ENCODE assay signal across 14 mouse cellular contexts in genomic region chrX:52916516-52916915, GRCm38 (mm10). TPM values are rescaled to one million over a fixed set of nuclear protein-coding genes. Genes with fewer than 3 reads are reported as not detected.
DNase-seq lines count a peak whose midpoint lies in the region; ATAC-seq and TF ChIP-seq lines count a peak whose summit lies in the region.
"Had no signal": no experiment of that assay in that cellular context is flagged by ENCODE, and none has a peak within 500 bp of the region (broad histone marks: within the 10 kb centered on the region; RNA-seq: fewer than 3 reads in every experiment).

No protein-coding gene starts in this region.

- no peaks in the 10 kb centered on the region for H3K27me3 ChIP-seq in kidney, adult 2 months (replicated peaks; ENCODE audit: control insufficient read depth, insufficient read depth, low read length)
- no peaks in the 10 kb centered on the region for H3K27me3 ChIP-seq in kidney, embryonic 14.5 days (ENCODE audit: control insufficient read depth, insufficient read depth, low read length)
- H3K27me3 ChIP-seq in midbrain, postnatal 0 days (ENCODE audit: insufficient read depth, low read length): no peaks in the 10 kb centered on the region
- no peaks in the 10 kb centered on the region for H3K27me3 ChIP-seq in midbrain, embryonic 16.5 days (ENCODE audit: control insufficient read depth, insufficient read depth, low read depth, low read length)
- H3K27me3 ChIP-seq: hindbrain, embryonic 15.5 days; limb, embryonic 13.5 days had no signal

- WGBS in kidney, adult 2 months: 56% methylated on average over 7 of the region's 7 CpGs
- WGBS in kidney, embryonic 14.5 days: 79% methylated on average over 5 of the region's 7 CpGs
- 52% methylated on average over 6 of the region's 7 CpGs for WGBS in midbrain, postnatal 0 days
- 50% methylated on average over 6 of the region's 7 CpGs for WGBS in midbrain, embryonic 16.5 days

- DNase-seq in CD4-positive, CD25-positive, alpha-beta regulatory T cell, adult 2 months (ENCODE audit: low read depth, low spot score): peak; percentile 55
- peak; percentile 4 for DNase-seq in kidney, adult 2 months
- DNase-seq in midbrain, postnatal 0 days (ENCODE audit: low spot score): peak; percentile 13
- DNase-seq in retina, postnatal 1 day: peak; percentile 1
- DNase-seq in right cerebral cortex, postnatal 14 days: no peak
- DNase-seq: cerebellum, adult 18-20 months; layer of hippocampus, postnatal 36 days; right cerebral cortex, postnatal 4 days had no signal

- H3K9ac ChIP-seq in kidney, embryonic 14.5 days (ENCODE audit: low read depth, low read length): no peak overlapping the region
- no peak overlapping the region for H3K9ac ChIP-seq in midbrain, postnatal 0 days (replicated peaks; ENCODE audit: low read length, poor library complexity, severe bottlenecking)
- no peak overlapping the region for H3K9ac ChIP-seq in midbrain, embryonic 16.5 days (ENCODE audit: low read depth, low read length)
- H3K9ac ChIP-seq: hindbrain, embryonic 15.5 days; limb, embryonic 13.5 days had no signal

- H3K4me3 ChIP-seq in kidney, adult 2 months (ENCODE audit: insufficient read depth, low read depth, low read length): no peak overlapping the region
- no peak overlapping the region for H3K4me3 ChIP-seq in kidney, embryonic 14.5 days (ENCODE audit: low read length)
- no peak overlapping the region for H3K4me3 ChIP-seq in midbrain, postnatal 0 days (ENCODE audit: low read depth, low read length)
- H3K4me3 ChIP-seq in midbrain, embryonic 16.5 days (ENCODE audit: low read depth, low read length): no peak overlapping the region
- H3K4me3 ChIP-seq: hindbrain, embryonic 15.5 days; limb, embryonic 13.5 days had no signal

- no peak overlapping the region for H3K27ac ChIP-seq in kidney, adult 2 months (ENCODE audit: insufficient read depth, low read depth, low read length)
- no peak overlapping the region for H3K27ac ChIP-seq in kidney, embryonic 14.5 days (ENCODE audit: low read depth, low read length)
- no peak overlapping the region for H3K27ac ChIP-seq in midbrain, postnatal 0 days (ENCODE audit: low read depth, low read length)
- no peak overlapping the region for H3K27ac ChIP-seq in midbrain, embryonic 16.5 days (ENCODE audit: low read length)
- H3K27ac ChIP-seq: hindbrain, embryonic 15.5 days; limb, embryonic 13.5 days had no signal

- TF ChIP-seq POLR2A in kidney, adult 2 months (IDR thresholded peaks at IDR 0.05; ENCODE audit: low read depth, low read length): no peak

- H3K36me3 ChIP-seq in kidney, adult 2 months (ENCODE audit: control insufficient read depth, insufficient read depth, low read length): no peaks in the 10 kb centered on the region
- no peaks in the 10 kb centered on the region; the same call in 1 of the 2 replicates for H3K36me3 ChIP-seq in kidney, embryonic 14.5 days (ENCODE audit: control insufficient read depth, insufficient read depth, low read length)
- no peaks in the 10 kb centered on the region for H3K36me3 ChIP-seq in midbrain, postnatal 0 days (ENCODE audit: insufficient read depth, low read length)
- H3K36me3 ChIP-seq in midbrain, embryonic 16.5 days (ENCODE audit: control insufficient read depth, insufficient read depth, low read length): no peaks in the 10 kb centered on the region
- H3K36me3 ChIP-seq: hindbrain, embryonic 15.5 days had no signal

- no peaks in the 10 kb centered on the region for H3K4me1 ChIP-seq in kidney, adult 2 months (ENCODE audit: control insufficient read depth, insufficient read depth, low read length)
- H3K4me1 ChIP-seq in kidney, embryonic 14.5 days (ENCODE audit: control insufficient read depth, insufficient read depth, low read length): no peaks in the 10 kb centered on the region
- H3K4me1 ChIP-seq in midbrain, postnatal 0 days (ENCODE audit: insufficient read depth, low read length): no peaks in the 10 kb centered on the region
- H3K4me1 ChIP-seq in midbrain, embryonic 16.5 days (ENCODE audit: control insufficient read depth, insufficient read depth, low read length): peaks cover 3% of the 10 kb centered on the region
- H3K4me1 ChIP-seq: hindbrain, embryonic 15.5 days; limb, embryonic 13.5 days had no signal

- no peak overlapping the region for H3K4me2 ChIP-seq in kidney, embryonic 14.5 days (replicated peaks; ENCODE audit: low read depth, low read length)
- H3K4me2 ChIP-seq in midbrain, postnatal 0 days (ENCODE audit: low read depth, low read length, poor library complexity, severe bottlenecking): no peak overlapping the region
- H3K4me2 ChIP-seq in midbrain, embryonic 16.5 days (ENCODE audit: low read length): no peak overlapping the region
- H3K4me2 ChIP-seq: hindbrain, embryonic 15.5 days; limb, embryonic 13.5 days had no signal

- no peak for ATAC-seq in CD4-positive, CD25-positive, alpha-beta regulatory T cell, adult 4 months
- no peak for ATAC-seq in kidney, embryonic 14.5 days (ENCODE audit: low FRiP score, low TSS enrichment)
- no peak for ATAC-seq in midbrain, postnatal 0 days (ENCODE audit: low FRiP score)
- ATAC-seq in midbrain, embryonic 16.5 days: no peak
- ATAC-seq: activated CD4-positive, CD25-positive, alpha-beta regulatory T cell, adult 4 months had no signal

- 0 out of 2 replicates have a peak, but pooled peaks have one; percentile 5 for TF ChIP-seq CTCF in kidney, adult 2 months (conservative IDR thresholded peaks at IDR 0.05; ENCODE audit: insufficient read depth, insufficient read length, low read depth, low read length)
- TF ChIP-seq CTCF in midbrain, postnatal 0 days (IDR thresholded peaks at IDR 0.05): peak; percentile 59

- no peaks in the 10 kb centered on the region for H3K9me3 ChIP-seq in kidney, embryonic 14.5 days (ENCODE audit: control insufficient read depth, low read length)
- no peaks in the 10 kb centered on the region for H3K9me3 ChIP-seq in midbrain, postnatal 0 days (ENCODE audit: low read length)
- no peaks in the 10 kb centered on the region for H3K9me3 ChIP-seq in midbrain, embryonic 16.5 days (replicated peaks; ENCODE audit: control insufficient read depth, low read length, poor library complexity, severe bottlenecking)
- H3K9me3 ChIP-seq: hindbrain, embryonic 15.5 days; limb, embryonic 13.5 days had no signal

RNA-seq across cellular contexts. Expression of gene Phf6, which starts 4.5 kb away (rescaled TPM):
- polyA plus RNA-seq in CD4-positive, CD25-positive, alpha-beta regulatory T cell, adult 4 months (2017; shearing (Covaris generic)): 10 to 100 TPM; 34.9 to 40.1 TPM
- 1.4 and 2.4 TPM in 2 replicates for polyA plus RNA-seq in kidney, adult 2 months (2012; rRNA removed)
- polyA plus RNA-seq in kidney, embryonic 14.5 days (2014; fragmentation: Nextera tagmentation; extraction: Ambion mirVana): 43.1 and 60.8 TPM in 2 replicates
- total RNA-seq in midbrain, postnatal 0 days (2014; rRNA removed): 44.9 and 45.3 TPM in 2 replicates
- 37.1 and 40.6 TPM in 2 replicates for polyA plus RNA-seq in midbrain, postnatal 0 days (2015; fragmentation: Nextera tagmentation; extraction: Ambion mirVana)
- 66.9 and 79.6 TPM in 2 replicates for polyA plus RNA-seq in midbrain, embryonic 16.5 days (2015; fragmentation: Nextera tagmentation; extraction: Ambion mirVana)

Comparison
In these comparisons a context has a peak if more than half of its experiments do, and no peak if none do; other contexts are left out.
1. RNA of gene Phf6, which starts 4.5 kb away (polyA plus RNA-seq): 66.9 to 79.6 TPM in midbrain, embryonic 16.5 days, 43.1 to 60.8 TPM in kidney, embryonic 14.5 days, 37.1 to 40.6 TPM in midbrain, postnatal 0 days and 34.9 to 40.1 TPM in CD4-positive, CD25-positive, alpha-beta regulatory T cell, adult 4 months; 1.4 to 2.4 TPM in kidney, adult 2 months; every median in the first group is over 10 times any median in the second.